In genomic region chr2:157640873-157641272, GRCm38 (mm10) we compare ENCODE assay signal across 15 mouse cellular contexts.
DNase-seq lines count a peak whose midpoint lies in the region; ATAC-seq and TF ChIP-seq lines count a peak whose summit lies in the region.
"Had no signal": no experiment of that assay in that cellular context is flagged by ENCODE, and none has a peak within 500 bp of the region (broad histone marks: within the 10 kb centered on the region; RNA-seq: fewer than 3 reads in every experiment).

No protein-coding gene starts in this region.

- no peak overlapping the region for H3K4me2 ChIP-seq in liver, embryonic 11.5 days
- no peak overlapping the region for H3K4me2 ChIP-seq in liver, postnatal 0 days (ENCODE audit: low read depth, low read length)

- H3K9ac ChIP-seq in liver, embryonic 11.5 days (ENCODE audit: low read depth, low read length) = no peak overlapping the region
- H3K9ac ChIP-seq in liver, postnatal 0 days (replicated peaks) = no peak overlapping the region

- TF ChIP-seq CTCF in liver, postnatal 0 days (IDR thresholded peaks at IDR 0.05; ENCODE audit: low read depth) = no peak
- no peak for TF ChIP-seq CTCF in thymus, adult 2 months (IDR thresholded peaks at IDR 0.05; ENCODE audit: borderline replicate concordance, control insufficient read depth, extremely low read depth, insufficient read depth, low read length, poor library complexity)

- ATAC-seq in liver, embryonic 11.5 days (replicated peaks; ENCODE audit: low FRiP score) = peak; percentile 54; the same call in 1 of the 2 replicates
- ATAC-seq in liver, postnatal 0 days = no peak
- peak; percentile 98 for ATAC-seq in common myeloid progenitor, adult 5-6 weeks (replicated peaks; ENCODE audit: low read depth, poor library complexity, severe bottlenecking)
- ATAC-seq in monocyte, adult 5-6 weeks (replicated peaks; ENCODE audit: insufficient number of reproducible peaks, low FRiP score, low TSS enrichment, poor library complexity, severe bottlenecking) = no peak
- ATAC-seq in CD4-positive, CD25-positive, alpha-beta regulatory T cell, adult 4 months = no peak

- no peaks in the 10 kb centered on the region for H3K9me3 ChIP-seq in liver, embryonic 11.5 days (ENCODE audit: control insufficient read depth, low read length)
- H3K9me3 ChIP-seq in liver, postnatal 0 days (ENCODE audit: low read length) = no peaks in the 10 kb centered on the region
- H3K9me3 ChIP-seq: heart, embryonic 10.5 days had no signal

- WGBS in liver, embryonic 11.5 days = 40% methylated on average over 4 of the region's 4 CpGs
- 33% methylated on average over 4 of the region's 4 CpGs for WGBS in liver, postnatal 0 days (ENCODE audit: insufficient replicate concordance)
- WGBS in thymus, adult 2 months = 32% methylated on average over 4 of the region's 4 CpGs

- H3K27ac ChIP-seq in liver, embryonic 11.5 days (ENCODE audit: low read depth, low read length) = no peak overlapping the region
- H3K27ac ChIP-seq in liver, postnatal 0 days (ENCODE audit: low read depth) = no peak overlapping the region
- no peak overlapping the region for H3K27ac ChIP-seq in thymus, adult 2 months (ENCODE audit: control insufficient read depth, insufficient read depth, low read length)
- H3K27ac ChIP-seq: heart, embryonic 10.5 days had no signal

- DNase-seq in liver, embryonic 11.5 days (ENCODE audit: low spot score) = no peak
- no peak for DNase-seq in liver, postnatal 0 days
- DNase-seq in CD4-positive helper T cell, adult 2 months (ENCODE audit: low read depth, low spot score) = peak; percentile 4
- DNase-seq in thymus, adult 2 months = peak; percentile 16
- no peak for DNase-seq in frontal cortex, postnatal 25 days (ENCODE audit: low spot score in 2 of 2)
- DNase-seq: heart, postnatal 4 days; kidney, postnatal 10 days; layer of hippocampus, postnatal 36 days; lung, postnatal 14 days had no signal

- H3K27me3 ChIP-seq in liver, embryonic 11.5 days (replicated peaks; ENCODE audit: control insufficient read depth, insufficient read depth, low read length) = no peaks in the 10 kb centered on the region
- no peaks in the 10 kb centered on the region for H3K27me3 ChIP-seq in liver, postnatal 0 days (ENCODE audit: insufficient read depth, low read length)
- no peaks in the 10 kb centered on the region for H3K27me3 ChIP-seq in thymus, adult 2 months (ENCODE audit: control insufficient read depth, insufficient read depth, low read length)

- TF ChIP-seq POLR2A in thymus, adult 2 months (IDR thresholded peaks at IDR 0.05; ENCODE audit: control insufficient read depth, extremely low read depth, insufficient read depth, low read length, poor library complexity) = no peak

- H3K4me3 ChIP-seq in liver, embryonic 11.5 days (ENCODE audit: low read depth, low read length) = no peak overlapping the region
- H3K4me3 ChIP-seq in liver, postnatal 0 days (ENCODE audit: low read depth, low read length) = no peak overlapping the region
- H3K4me3 ChIP-seq in thymus, adult 2 months (ENCODE audit: control insufficient read depth, insufficient read depth, low read length) = no peak overlapping the region
- H3K4me3 ChIP-seq: erythroblast, embryonic 14.5 days; heart, embryonic 10.5 days; myocyte had no signal

- no peaks in the 10 kb centered on the region for H3K36me3 ChIP-seq in liver, embryonic 11.5 days (ENCODE audit: control insufficient read depth, insufficient read depth, low read length)
- H3K36me3 ChIP-seq in liver, postnatal 0 days (replicated peaks; ENCODE audit: insufficient read depth, low read length) = no peaks in the 10 kb centered on the region
- no peaks in the 10 kb centered on the region for H3K36me3 ChIP-seq in thymus, adult 2 months (ENCODE audit: control insufficient read depth, insufficient read depth, low read length)
- H3K36me3 ChIP-seq: heart, embryonic 10.5 days had no signal

- H3K4me1 ChIP-seq in liver, embryonic 11.5 days (replicated peaks; ENCODE audit: control insufficient read depth, insufficient read depth, low read length) = no peaks in the 10 kb centered on the region
- no peaks in the 10 kb centered on the region for H3K4me1 ChIP-seq in liver, postnatal 0 days (ENCODE audit: insufficient read depth)
- H3K4me1 ChIP-seq in thymus, adult 2 months (replicated peaks; ENCODE audit: control insufficient read depth, insufficient read depth, low read length) = no peaks in the 10 kb centered on the region
- H3K4me1 ChIP-seq: heart, embryonic 10.5 days had no signal

- no peak for TF ChIP-seq EP300 in liver, postnatal 0 days (IDR thresholded peaks at IDR 0.05; ENCODE audit: low read depth)

Comparison
In these comparisons a context has a peak if more than half of its experiments do, and no peak if none do; other contexts are left out.
1. ATAC-seq: peak in liver, embryonic 11.5 days (single experiment) and common myeloid progenitor, adult 5-6 weeks (single experiment); none in liver, postnatal 0 days (single experiment), monocyte, adult 5-6 weeks (single experiment) and CD4-positive, CD25-positive, alpha-beta regulatory T cell, adult 4 months (single experiment).
2. DNase-seq: peak in CD4-positive helper T cell, adult 2 months (single experiment) and thymus, adult 2 months (single experiment); none in liver, embryonic 11.5 days (single experiment), liver, postnatal 0 days (single experiment) and frontal cortex, postnatal 25 days (0 of 2).